Mouse (Mus musculus) right cerebral cortex, adult 18-20 months (tissue): ENCODE results near the gene Atp13a4.

ENCODE experiments used
- DNase-seq: peaks from one replicate; pipeline ENCODE4 v3.0.0; 2022; ENCODE audit warnings: mixed read lengths

Atp13a4 gene

GRCm38 (mm10) chr16:29544829-29545228 is at the start of gene Atp13a4:
Atp13a4 (minus strand) TSS chr16:29544864.
- no peak for DNase-seq

- no peak for DNase-seq
Measured at GRCm38 (mm10) chr16:29592171-29592570, 47.5 kb upstream of the Atp13a4 start.

GRCm38 (mm10) chr16:29579787-29580176 is 35.1 kb upstream of the Atp13a4 start:
- no peak for DNase-seq

- peak; percentile 95 for DNase-seq
Measured at GRCm38 (mm10) chr16:29579167-29579786, 34.6 kb upstream of the Atp13a4 start, which contains the start of gene Opa1. Opa1 (plus strand) TSS chr16:29579334.

GRCm38 (mm10) chr16:29575620-29576019 is 31.0 kb upstream of the Atp13a4 start:
- DNase-seq: peak; percentile 13

- DNase-seq: no peak
Measured at GRCm38 (mm10) chr16:29574013-29574412, 29.3 kb upstream of the Atp13a4 start.

GRCm38 (mm10) chr16:29560869-29561268 is 16.2 kb upstream of the Atp13a4 start:
- DNase-seq: peak; percentile 62

GRCm38 (mm10) chr16:29560454-29560853 is 15.8 kb upstream of the Atp13a4 start:
- peak; percentile 5 for DNase-seq

- DNase-seq: no peak
Measured at GRCm38 (mm10) chr16:29559667-29560066, 15.0 kb upstream of the Atp13a4 start.

GRCm38 (mm10) chr16:29541261-29541683 is 3.4 kb downstream of the Atp13a4 start:
- peak; percentile 28 for DNase-seq

- no peak for DNase-seq
Measured at GRCm38 (mm10) chr16:29539906-29540305, 4.8 kb downstream of the Atp13a4 start.

GRCm38 (mm10) chr16:29536411-29537204 is 8.1 kb downstream of the Atp13a4 start:
- peak; percentile 20 for DNase-seq

GRCm38 (mm10) chr16:29535866-29536265 is 8.8 kb downstream of the Atp13a4 start:
- DNase-seq: no peak

GRCm38 (mm10) chr16:29533641-29534040 is 11.0 kb downstream of the Atp13a4 start:
- DNase-seq: no peak

GRCm38 (mm10) chr16:29527085-29527484 is 17.6 kb downstream of the Atp13a4 start:
- DNase-seq: no peak

- no peak for DNase-seq
Measured at GRCm38 (mm10) chr16:29526585-29526984, 18.1 kb downstream of the Atp13a4 start.

GRCm38 (mm10) chr16:29512495-29512894 is 32.2 kb downstream of the Atp13a4 start:
- DNase-seq: peak; percentile 39

GRCm38 (mm10) chr16:29510743-29511142 is 33.9 kb downstream of the Atp13a4 start:
- no peak for DNase-seq

- DNase-seq: no peak
Measured at GRCm38 (mm10) chr16:29509881-29510280, 34.8 kb downstream of the Atp13a4 start.

- no peak for DNase-seq
Measured at GRCm38 (mm10) chr16:29504671-29505070, 40.0 kb downstream of the Atp13a4 start.

GRCm38 (mm10) chr16:29504198-29504597 is 40.5 kb downstream of the Atp13a4 start:
- DNase-seq: peak; percentile 25

GRCm38 (mm10) chr16:29491031-29491430 is 53.6 kb downstream of the Atp13a4 start:
- DNase-seq: no peak

GRCm38 (mm10) chr16:29481439-29481838 is 63.2 kb downstream of the Atp13a4 start:
- DNase-seq: no peak

- no peak for DNase-seq
Measured at GRCm38 (mm10) chr16:29480396-29480795, 64.3 kb downstream of the Atp13a4 start.
